Mouse (Mus musculus) liver, embryonic 14.5 days (tissue): Measurements from ENCODE around the gene Zbtb16. TPM values are rescaled to one million over a fixed set of nuclear protein-coding genes. Genes with fewer than 3 reads are reported as not detected.
A peak's percentile ranks its signal among the peaks of the same experiment; 100 is the strongest.

Source experiments
- ATAC-seq: fragments of 200-750 bp; cut with Nextera tagmentation; 2 replicates; pipeline ENCODE4 v1.8.0; 2017; ENCODE audit warnings: moderate number of reproducible peaks, mild to moderate bottlenecking, moderate library complexity; ENCODE audit not compliant: insufficient read depth
- DNase-seq, 3 experiments: peaks; one replicate each; pipeline ENCODE4 v3.0.0-alpha.2; 2012 to 2013; ENCODE audit warnings: low read depth in 3 of 3, low spot score in 3 of 3
- H3K27ac ChIP-seq: fragments of 300-500 bp; sonication (generic); 2 replicates; pipeline ENCODE4 v1.5.1; 2014; ENCODE audit warnings: moderate library complexity, mild to moderate bottlenecking, control low read depth, inconsistent platforms
- H3K27me3 ChIP-seq: fragments of 300-500 bp; sonication (generic); 2 replicates; pipeline ENCODE4 v1.6.1; 2014; ENCODE audit warnings: mild to moderate bottlenecking, low read length, moderate library complexity; ENCODE audit not compliant: control insufficient read depth, insufficient read depth
- H3K36me3 ChIP-seq: fragments of 300-500 bp; sonication (generic); replicated peaks from 2 replicates; pipeline ENCODE4 v1.6.1; 2014; ENCODE audit warnings: low read depth; ENCODE audit not compliant: control insufficient read depth, insufficient read depth
- H3K4me1 ChIP-seq, 2 experiments: fragments of 200-500 bp in 1 of 2; fragments of 300-500 bp in 1 of 2; sonication (generic) in 1 of 2; replicated peaks; 2 replicates each; pipeline ENCODE4 v1.6.1; 2012 to 2014; ENCODE audit warnings: antibody characterized with exemption in 1 of 2, inconsistent platforms in 1 of 2, low read length in 1 of 2; ENCODE audit not compliant: control insufficient read depth in 2 of 2, insufficient read depth in 2 of 2
- H3K4me2 ChIP-seq: fragments of 300-500 bp; sonication (generic); 2 replicates; pipeline ENCODE4 v1.6.1; 2014; ENCODE audit warnings: low read depth, mild to moderate bottlenecking, control low read depth, moderate library complexity
- H3K4me3 ChIP-seq, 2 experiments: fragments of 200-500 bp in 1 of 2; fragments of 300-500 bp in 1 of 2; sonication (generic) in 1 of 2; 2 replicates each; pipeline ENCODE4 v1.5.1; 2012 to 2014; ENCODE audit warnings: low read depth in 2 of 2, low read length in 2 of 2, mild to moderate bottlenecking in 2 of 2, control low read depth in 1 of 2, inconsistent platforms in 1 of 2, moderate library complexity in 1 of 2; ENCODE audit not compliant: insufficient read depth in 1 of 2
- H3K9ac ChIP-seq: fragments of 300-500 bp; sonication (generic); replicated peaks from 2 replicates; pipeline ENCODE4 v1.6.1; 2014; ENCODE audit warnings: mild to moderate bottlenecking, control low read depth, moderate library complexity
- H3K9me3 ChIP-seq: fragments of 300-500 bp; sonication (generic); 2 replicates; pipeline ENCODE4 v1.6.1; 2016; ENCODE audit warnings: low read length, mixed read lengths; ENCODE audit not compliant: control insufficient read depth
- CTCF ChIP-seq: IDR thresholded peaks from 2 replicates; pipeline ENCODE4 v1.5.1; 2016; ENCODE audit warnings: antibody characterized with exemption, low read depth, control low read depth
- EP300 ChIP-seq: IDR thresholded peaks from 2 replicates; pipeline ENCODE4 v1.6.1; 2016; ENCODE audit warnings: antibody characterized with exemption, low read depth
- WGBS: fragments of 180-500 bp; shearing (Covaris S2); extraction: QIAGEN DNeasy Blood & Tissue Kit; methylation state at CpG from one replicate; pipeline ENCODE4 v1.1.7; 2014; ENCODE audit not compliant: insufficient replicate concordance; 5-methylcytosine and 5-hydroxymethylcytosine counted together
- polyA plus RNA-seq, 2 experiments: library from polyadenylated mRNA; depleted of rRNA in 1 of 2; stranded (reverse) in 1 of 2; unstranded in 1 of 2; fragments of >200 nt; fragmentation: Nextera tagmentation in 1 of 2; extraction: Ambion mirVana in 1 of 2; gene quantifications; 2 replicates each; pipeline versions ENCODE4 v1.2.1 to v1.2.3; 2012 to 2014

Zbtb16 gene
- polyA plus RNA-seq, 2 experiments, result 0.26 to 0.30 TPM

DNA sequence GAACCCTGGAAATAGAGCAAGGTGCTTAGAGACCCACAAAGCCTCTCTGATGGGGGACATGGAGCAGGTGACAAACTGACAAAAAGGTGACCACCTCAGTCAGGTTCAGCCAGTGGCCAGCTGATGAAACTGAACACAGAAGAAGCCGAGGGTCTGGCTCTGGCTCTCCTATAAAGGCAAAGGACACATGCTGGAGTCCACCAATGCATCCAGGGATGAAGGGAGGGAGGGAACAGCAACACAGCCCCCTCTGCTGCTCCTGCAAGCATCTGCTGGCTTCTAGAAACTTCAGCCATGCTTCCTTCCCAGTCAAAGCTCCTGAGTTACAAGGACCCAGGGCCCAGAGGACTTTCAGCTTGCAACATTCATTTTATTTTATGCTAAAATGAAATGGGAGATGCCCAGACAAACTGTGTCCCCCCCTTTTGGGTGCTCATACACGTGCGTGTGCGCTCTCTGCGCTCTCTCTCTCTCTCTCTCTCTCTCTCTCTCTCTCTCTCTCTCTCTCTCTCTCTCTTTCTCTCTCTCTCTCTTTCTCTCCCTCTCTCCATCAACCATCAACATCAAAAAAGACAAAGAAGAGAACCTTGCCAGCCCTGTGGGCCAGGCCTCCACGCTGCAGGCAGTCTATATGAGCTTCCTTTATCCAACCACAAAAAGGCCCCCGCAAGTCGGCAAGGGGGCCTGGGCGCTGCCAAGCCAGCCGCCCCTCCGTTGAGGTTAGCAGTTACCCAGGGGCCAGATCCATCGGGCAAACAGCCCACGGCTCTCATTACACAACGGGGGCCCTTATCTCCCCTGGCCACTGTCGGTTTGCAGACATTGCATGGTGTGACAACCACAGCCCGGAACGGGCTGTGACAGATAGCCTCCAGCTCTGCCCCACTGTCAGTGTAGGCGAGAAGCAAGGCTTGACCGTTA lies 21.8 kb downstream of the Zbtb16 start:
- TF ChIP-seq CTCF, result peak; percentile 16; the same call in 1 of the 2 replicates
- peak; percentile 78 for TF ChIP-seq EP300
- H3K4me1 ChIP-seq, result peaks cover 6 to 43% of the 10 kb centered on the region in 2 experiments
- H3K9me3 ChIP-seq, result no peaks in the 10 kb centered on the region
- peak overlapping the region; percentile 48 for H3K9ac ChIP-seq
- H3K4me3 ChIP-seq, result no peak overlapping the region
- peak; percentile 98 for ATAC-seq
- H3K36me3 ChIP-seq, result no peaks in the 10 kb centered on the region
- H3K4me2 ChIP-seq, result peak overlapping the region; percentile 58
- WGBS, result 2% methylated on average over 19 of the region's 19 CpGs
- DNase-seq, result peak; percentile 41 to 67 (median 58)
- H3K27me3 ChIP-seq, result no peaks in the 10 kb centered on the region; the same call in 1 of the 2 replicates
- peak overlapping the region; percentile 63 for H3K27ac ChIP-seq

DNA sequence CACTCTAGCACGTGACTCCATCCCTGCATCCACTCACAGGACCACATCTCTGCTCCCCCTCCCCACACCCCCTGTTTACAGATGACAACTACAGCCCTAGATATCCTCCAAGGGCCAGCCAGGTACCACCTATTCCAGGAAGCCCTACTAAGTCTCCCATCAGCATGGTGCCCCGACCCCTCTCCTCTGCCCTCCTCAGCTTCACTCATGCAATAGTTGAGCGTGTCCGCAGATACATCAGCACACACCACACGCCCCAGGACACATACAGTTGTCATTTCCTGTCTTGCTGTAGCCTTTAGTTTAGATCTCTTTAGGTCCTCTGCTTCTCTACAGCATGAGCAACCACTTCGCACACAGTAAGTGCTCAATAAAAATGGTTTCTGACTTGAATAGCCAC lies 23.7 kb downstream of the Zbtb16 start:
- Histone ChIP-seq H3K36me3 (no peaks in the 10 kb centered on the region), H3K4me3 (no peak overlapping the region), H3K27me3 (no peaks in the 10 kb centered on the region; the same call in 1 of the 2 replicates), H3K9me3 (no peaks in the 10 kb centered on the region), H3K4me1 (peaks cover 6 to 33% of the 10 kb centered on the region in 2 experiments), H3K4me2 (no peak overlapping the region), H3K27ac (no peak overlapping the region), H3K9ac (no peak overlapping the region)
- TF ChIP-seq EP300, result no peak
- no peak for DNase-seq
- no peak for ATAC-seq
- 74% methylated on average over 6 of the region's 6 CpGs for WGBS

DNA sequence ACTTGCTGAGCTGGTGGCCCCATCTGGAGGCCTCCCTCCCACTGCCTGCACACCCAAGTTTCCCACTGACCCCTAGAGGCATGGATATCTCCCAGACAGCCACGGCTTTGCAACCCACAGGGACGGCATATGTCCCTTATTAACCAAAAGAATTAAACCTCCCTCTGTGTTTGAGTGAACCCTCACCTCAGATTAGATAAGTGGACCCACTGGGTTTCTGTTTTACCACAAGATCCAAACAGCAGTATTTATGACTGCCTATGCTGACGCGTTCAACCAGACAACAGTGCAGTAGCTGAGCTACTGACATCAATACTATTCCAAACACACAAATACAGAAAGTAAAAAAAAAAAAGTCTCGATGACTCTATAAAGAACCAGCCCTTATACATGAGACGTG lies 29.4 kb downstream of the Zbtb16 start:
- Histone ChIP-seq H3K4me2 (no peak overlapping the region), H3K9ac (no peak overlapping the region), H3K4me3 (no peak overlapping the region), H3K4me1 (peaks cover 0 to 22% of the 10 kb centered on the region in 2 experiments; a peak in 2 of 4 replicates), H3K36me3 (no peaks in the 10 kb centered on the region), H3K27ac (no peak overlapping the region), H3K9me3 (no peaks in the 10 kb centered on the region), H3K27me3 (no peaks in the 10 kb centered on the region; the same call in 1 of the 2 replicates)
- TF ChIP-seq EP300 (no peak), CTCF (0 out of 2 replicates have a peak, but pooled peaks have one; percentile 12)
- no peak for DNase-seq
- no peak for ATAC-seq
- 22% methylated on average over 6 of the region's 6 CpGs for WGBS

DNA sequence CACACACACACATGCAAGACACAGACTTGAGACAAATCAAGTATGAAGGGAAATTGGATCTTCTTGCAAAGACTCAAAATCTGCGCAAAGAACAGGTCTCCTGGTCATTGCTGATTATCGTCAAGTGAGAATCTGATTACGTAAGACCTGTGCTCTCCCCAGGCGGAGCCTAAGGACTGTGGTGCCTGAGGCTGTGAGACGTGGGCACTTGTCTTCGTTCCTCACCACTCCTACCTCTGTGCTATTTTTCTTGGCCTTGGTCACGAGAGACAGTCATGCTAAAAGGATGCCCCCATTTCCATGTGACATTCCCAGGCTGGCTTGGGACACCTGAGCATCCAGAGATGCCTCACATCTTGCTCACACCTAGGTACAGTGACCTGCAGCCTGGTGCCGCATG lies 30.2 kb downstream of the Zbtb16 start:
- no peak overlapping the region for H3K4me3 ChIP-seq
- H3K9me3 ChIP-seq, result no peaks in the 10 kb centered on the region
- H3K4me2 ChIP-seq, result no peak overlapping the region
- H3K4me1 ChIP-seq, result peaks cover 0 to 24% of the 10 kb centered on the region in 2 experiments; a peak in 2 of 4 replicates
- no peak overlapping the region for H3K9ac ChIP-seq
- DNase-seq, result no peak
- no peaks in the 10 kb centered on the region for H3K36me3 ChIP-seq
- ATAC-seq, result no peak
- 54% methylated on average over 8 of the region's 8 CpGs for WGBS
- no peak overlapping the region for H3K27ac ChIP-seq
- TF ChIP-seq CTCF (no peak), EP300 (no peak)
- H3K27me3 ChIP-seq, result no peaks in the 10 kb centered on the region; the same call in 1 of the 2 replicates

DNA sequence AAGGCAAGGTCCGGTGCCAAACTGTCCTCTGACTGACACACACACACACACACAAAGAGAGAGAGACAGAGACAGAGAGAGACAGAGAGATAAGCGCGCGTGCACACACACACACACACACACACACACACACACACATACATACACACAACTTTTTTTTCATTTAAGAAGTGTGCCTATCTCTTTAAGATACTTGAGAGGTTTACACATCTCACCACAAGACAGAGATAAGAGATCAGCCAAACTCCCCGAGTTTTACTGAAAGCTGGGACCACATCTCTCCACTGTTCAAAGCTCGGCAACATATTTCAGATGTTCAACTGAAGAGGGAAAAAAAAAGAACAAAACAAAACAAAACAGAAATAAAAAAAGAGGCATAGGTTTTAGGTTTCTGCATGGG lies 31.5 kb downstream of the Zbtb16 start:
- Histone ChIP-seq H3K9me3 (no peaks in the 10 kb centered on the region), H3K4me3 (no peak overlapping the region), H3K36me3 (no peaks in the 10 kb centered on the region), H3K27me3 (no peaks in the 10 kb centered on the region; the same call in 1 of the 2 replicates), H3K4me2 (no peak overlapping the region), H3K9ac (no peak overlapping the region), H3K27ac (no peak overlapping the region), H3K4me1 (peaks cover 0 to 27% of the 10 kb centered on the region in 2 experiments; a peak in 2 of 4 replicates)
- ATAC-seq (no peak), DNase-seq (no peak)
- TF ChIP-seq CTCF, result no peak
- no peak for TF ChIP-seq EP300
- WGBS, result 24% methylated on average over 6 of the region's 6 CpGs
